Mouse (Mus musculus) left cerebral cortex, adult 9 months (tissue): ENCODE results near the gene Grin1.
"Not testable (repeated sequence)": the region's sequence is repeated elsewhere in the genome, so short reads cannot be mapped to it uniquely, and the experiment has no call there.

Source experiments
- DNase-seq, 2 experiments: peaks; one replicate each; pipeline ENCODE4 v3.0.0; 2022; ENCODE audit warnings: low spot score in 2 of 2

Grin1 gene

DNA sequence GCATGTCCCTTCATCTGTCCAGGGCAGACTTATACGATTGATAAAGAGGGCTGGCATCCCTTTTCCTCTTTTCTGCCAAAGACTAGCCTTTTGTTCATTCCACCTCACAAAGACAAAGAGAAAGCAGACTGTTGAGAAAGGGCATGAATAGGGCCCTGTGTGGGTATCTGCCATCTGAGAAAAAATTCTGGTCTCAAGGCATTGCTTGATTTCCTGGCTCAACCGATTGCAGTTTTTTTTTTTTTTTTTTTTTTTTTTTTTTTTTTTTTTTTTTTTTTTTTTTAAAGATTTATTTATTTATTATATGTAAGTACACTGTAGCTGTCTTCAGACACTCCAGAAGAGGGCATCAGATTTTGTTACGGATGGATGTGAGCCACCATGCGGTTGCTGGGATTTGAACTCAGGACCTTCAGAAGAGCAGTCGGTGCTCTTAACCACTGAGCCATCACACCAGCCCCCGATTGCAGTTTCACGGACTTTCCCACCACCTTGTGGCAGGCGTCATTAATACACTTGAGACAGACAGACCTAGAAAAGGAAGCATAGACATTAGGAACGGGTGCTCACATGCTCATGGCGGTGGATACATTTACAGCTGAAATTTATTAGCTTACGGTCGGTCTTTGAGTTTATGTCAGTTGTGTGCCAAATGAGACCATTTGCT lies 62.4 kb downstream of the Grin1 start:
- not testable (repeated sequence) for DNase-seq

DNA sequence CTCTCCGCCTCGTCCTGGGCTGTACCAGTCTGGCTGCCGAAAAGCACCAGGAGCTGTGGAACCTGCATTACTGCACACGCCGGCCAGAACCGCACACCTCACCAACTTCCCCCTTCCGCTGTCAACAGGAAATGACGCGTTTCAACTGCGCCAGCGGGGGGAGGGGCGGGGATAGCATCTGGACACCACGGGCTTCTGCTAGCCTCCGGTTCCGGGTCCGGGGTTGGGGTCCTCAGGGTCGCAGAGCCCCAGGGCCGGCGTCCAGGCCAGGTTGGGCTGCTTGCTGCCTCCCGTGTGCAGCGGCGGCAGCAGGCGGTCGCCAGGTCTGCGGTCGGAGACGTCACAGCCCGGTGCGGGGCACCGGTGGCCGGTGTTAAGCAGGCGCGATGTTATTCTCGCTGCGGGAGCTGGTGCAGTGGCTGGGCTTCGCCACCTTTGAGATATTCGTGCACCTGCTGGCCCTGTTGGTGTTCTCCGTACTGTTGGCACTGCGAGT lies 63.7 kb downstream of the Grin1 start, which contains the start of gene Tmem203:
TSS of gene Tmem203 (plus strand) at position 156 of the 496 bp plus-strand sequence.
- DNase-seq = peak in 1 of 2 experiments; percentile 81

DNA sequence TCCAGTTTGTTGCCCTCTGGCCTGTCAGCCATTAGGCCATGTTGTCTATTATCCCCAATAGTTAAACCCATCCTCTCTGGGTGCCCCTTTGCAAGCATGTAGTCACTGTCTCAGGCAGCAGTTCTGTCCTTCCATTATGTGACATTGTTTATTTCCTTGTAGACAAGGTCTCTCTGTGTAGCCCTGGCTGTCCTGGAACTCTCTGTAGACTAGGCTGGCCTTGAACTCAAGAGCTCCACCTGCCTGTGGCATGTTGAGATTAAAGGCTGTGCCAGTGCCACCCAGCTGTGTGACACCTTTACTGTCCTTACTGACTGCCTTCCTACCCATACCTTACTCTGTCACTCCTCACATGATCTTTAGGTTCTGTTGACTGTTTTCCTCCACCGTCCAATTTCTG lies 66.7 kb downstream of the Grin1 start:
- DNase-seq = no peak

DNA sequence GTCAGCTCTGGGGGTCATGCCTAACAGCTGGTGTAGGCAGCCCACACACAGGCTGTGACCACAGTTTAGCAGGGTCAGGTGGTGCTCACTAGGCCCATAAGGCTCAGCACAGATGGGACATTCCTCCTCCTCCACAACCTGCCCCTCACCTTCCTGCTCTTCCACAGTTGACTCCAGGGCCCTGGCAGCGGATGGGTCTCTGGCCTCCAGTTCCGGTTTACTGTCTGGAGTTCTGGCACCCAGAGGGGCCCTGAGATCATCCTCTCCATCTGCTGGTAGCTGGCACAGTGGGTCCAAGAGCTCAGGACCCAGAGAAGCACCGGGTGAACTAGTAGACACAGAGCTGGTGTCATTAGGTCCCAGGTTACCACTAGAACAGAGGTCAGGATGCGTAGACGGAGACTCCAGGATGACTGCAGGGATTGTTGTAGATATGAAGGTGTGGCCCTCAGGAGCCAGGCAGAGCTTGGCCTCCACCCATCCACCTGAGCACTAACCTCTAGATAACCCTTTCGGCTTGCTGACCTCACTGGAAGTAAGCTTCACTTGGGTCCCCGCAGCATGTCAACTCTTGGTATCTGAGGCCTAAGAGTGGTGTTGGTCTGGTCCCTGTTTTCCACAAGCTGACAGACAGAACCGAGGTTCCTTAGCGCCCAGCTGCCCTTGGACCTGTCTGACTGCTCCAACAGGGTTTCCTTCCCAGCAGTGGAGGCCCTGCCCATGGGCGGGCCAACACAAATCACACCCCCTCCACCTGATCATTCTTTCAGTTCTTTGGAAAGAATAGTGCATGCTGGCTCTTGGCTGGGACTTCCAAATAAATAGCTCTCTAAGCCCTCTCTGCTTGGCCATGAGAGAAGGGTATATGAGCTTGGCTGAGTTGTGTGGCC lies 72.6 kb downstream of the Grin1 start, which contains the start of gene AL732309.1:
TSS of gene AL732309.1 (minus strand) at position 681 of the 890 bp plus-strand sequence.
- DNase-seq = no peak

DNA sequence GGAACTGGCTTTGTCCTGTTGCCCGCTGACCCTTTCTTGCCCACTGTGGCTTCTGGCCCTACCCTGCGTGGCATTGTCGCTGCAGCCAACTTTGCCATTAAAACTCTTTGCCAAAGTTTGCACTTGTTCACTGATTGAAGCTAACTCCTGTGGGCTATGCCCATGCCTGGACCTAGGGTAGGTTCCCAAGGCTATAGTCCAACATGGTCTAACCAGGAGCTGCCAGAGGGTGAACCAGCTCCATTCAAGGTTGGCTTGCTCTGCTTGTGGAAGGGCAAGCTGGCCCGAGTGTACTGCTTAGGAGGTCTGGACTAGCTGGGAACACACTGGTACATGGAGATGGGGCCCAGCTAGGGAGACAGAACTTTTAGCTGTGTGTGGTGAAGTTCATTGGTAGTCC lies 74.8 kb downstream of the Grin1 start:
- DNase-seq = no peak

DNA sequence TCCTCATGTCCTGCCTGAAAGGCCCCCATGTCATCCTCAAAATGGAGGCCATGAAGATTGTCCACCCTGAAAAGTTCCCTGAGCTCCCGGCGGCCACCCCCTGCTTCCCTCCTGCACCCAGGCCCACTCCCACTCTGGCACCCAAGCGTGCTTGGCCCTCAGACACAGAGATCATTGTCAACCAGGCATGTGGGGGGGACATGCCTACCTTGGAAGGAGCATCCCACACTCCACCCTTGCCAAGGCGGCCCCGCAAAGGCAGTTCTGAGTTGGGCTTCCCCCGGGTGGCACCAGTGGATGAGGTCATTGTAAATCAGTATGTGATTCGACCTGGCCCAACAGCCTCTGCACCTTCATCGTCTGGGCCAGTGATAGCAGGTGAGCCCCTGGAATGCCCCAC lies 75.6 kb downstream of the Grin1 start:
- DNase-seq = no peak

DNA sequence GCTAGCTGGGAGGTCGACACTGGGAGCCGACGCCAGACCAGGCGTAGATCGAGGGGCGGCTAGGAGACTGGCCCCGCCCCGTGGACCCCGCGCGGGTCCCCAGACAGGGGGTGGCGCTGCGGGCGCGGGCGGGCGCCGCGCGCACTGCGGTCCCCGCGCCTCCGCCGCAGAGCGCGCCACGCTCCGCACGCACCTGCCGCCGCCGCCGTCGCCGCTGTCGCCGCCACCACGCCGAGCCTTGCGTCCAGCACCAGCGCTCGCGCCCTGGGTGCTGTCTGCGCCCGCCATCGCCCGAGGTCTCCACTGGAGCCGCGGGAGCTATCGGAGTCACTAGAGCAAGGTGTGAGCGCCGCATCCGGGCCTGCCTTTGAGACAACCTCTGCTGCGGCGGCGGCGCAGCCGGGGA lies 76.9 kb downstream of the Grin1 start, which contains the start of the genes Rnf208 and Cysrt1:
TSS of gene Rnf208 (plus strand) at position 155 of the 406 bp plus-strand sequence.
TSS of gene Cysrt1 (minus strand) at position 352 of the 406 bp plus-strand sequence.
- DNase-seq = no peak

DNA sequence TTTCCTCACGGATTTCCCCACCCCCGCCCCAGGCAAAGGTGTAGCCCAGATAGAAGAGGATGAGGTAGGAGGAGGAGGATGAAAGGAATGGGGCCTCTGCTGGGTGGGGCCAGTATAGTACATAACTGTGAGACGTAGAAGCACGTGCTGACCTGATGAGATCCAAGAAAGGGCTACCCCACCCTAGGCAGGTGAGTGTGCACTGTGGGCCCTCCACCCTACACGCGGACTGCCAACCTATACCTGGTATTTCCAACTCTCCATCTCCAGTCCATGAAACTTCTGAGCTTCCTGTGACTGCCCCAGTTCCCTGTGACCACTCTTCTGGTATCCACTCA lies 77.6 kb downstream of the Grin1 start:
- DNase-seq = no peak
